In genomic region chrX:100556026-100556425, GRCm38 (mm10) we compare ENCODE assay signal across 39 mouse cellular contexts. TPM values are rescaled to one million over a fixed set of nuclear protein-coding genes. Genes with fewer than 3 reads are reported as not detected.
"Had no signal": no experiment of that assay in that cellular context is flagged by ENCODE, and none has a peak within 500 bp of the region (broad histone marks: within the 10 kb centered on the region; RNA-seq: fewer than 3 reads in every experiment).

No protein-coding gene starts in this region.

- H3K4me2 ChIP-seq: embryonic facial prominence, embryonic 12.5 days; embryonic facial prominence, embryonic 13.5 days; embryonic facial prominence, embryonic 15.5 days; forebrain, embryonic 12.5 days; forebrain, embryonic 13.5 days; forebrain, embryonic 15.5 days had no signal

- ATAC-seq: forebrain, embryonic 13.5 days; forebrain, embryonic 14.5 days; forebrain, embryonic 15.5 days; forebrain, embryonic 16.5 days; forebrain, postnatal 0 days had no signal

- H3K27ac ChIP-seq: embryonic facial prominence, embryonic 12.5 days; embryonic facial prominence, embryonic 13.5 days; embryonic facial prominence, embryonic 15.5 days; forebrain, embryonic 10.5 days; forebrain, embryonic 12.5 days; forebrain, embryonic 13.5 days; forebrain, embryonic 15.5 days; gastrocnemius, adult 2 months; heart, adult 2 months had no signal

- DNase-seq: cerebellum, adult 2 months; cerebellum, adult 8-10 months; cerebellum, adult 9-10 months; cerebellum, adult 9-11 months; cerebellum, postnatal 10 days; cerebellum, postnatal 14 days; cerebellum, postnatal 25 days; cerebellum, postnatal 36 days; embryo, embryonic 11 days; forebrain, postnatal 0 days; gastrocnemius, adult 2 months; gastrocnemius, postnatal 10 days; gastrocnemius, postnatal 14 days; gastrocnemius, postnatal 25 days; gastrocnemius, postnatal 36 days; heart, adult 11 months; heart, adult 18-20 months; heart, adult 2 months had no signal

- H3K4me3 ChIP-seq: embryonic facial prominence, embryonic 12.5 days; embryonic facial prominence, embryonic 13.5 days; embryonic facial prominence, embryonic 15.5 days; erythroblast, embryonic 14.5 days; forebrain, embryonic 10.5 days; forebrain, embryonic 12.5 days; forebrain, embryonic 13.5 days; forebrain, embryonic 15.5 days; gastrocnemius, adult 2 months; heart, adult 2 months had no signal

- H3K27me3 ChIP-seq: embryonic facial prominence, embryonic 12.5 days; forebrain, embryonic 15.5 days had no signal

- H3K9me3 ChIP-seq: embryonic facial prominence, embryonic 12.5 days; embryonic facial prominence, embryonic 13.5 days; embryonic facial prominence, embryonic 15.5 days; forebrain, embryonic 10.5 days; forebrain, embryonic 12.5 days; forebrain, embryonic 13.5 days; forebrain, embryonic 15.5 days had no signal

- H3K4me1 ChIP-seq: embryonic facial prominence, embryonic 12.5 days; embryonic facial prominence, embryonic 13.5 days; embryonic facial prominence, embryonic 15.5 days; forebrain, embryonic 10.5 days; forebrain, embryonic 12.5 days; forebrain, embryonic 13.5 days; forebrain, embryonic 15.5 days had no signal

- H3K36me3 ChIP-seq: embryonic facial prominence, embryonic 12.5 days; embryonic facial prominence, embryonic 13.5 days; embryonic facial prominence, embryonic 15.5 days; forebrain, embryonic 10.5 days; forebrain, embryonic 12.5 days; forebrain, embryonic 15.5 days had no signal

- H3K9ac ChIP-seq: embryonic facial prominence, embryonic 12.5 days; embryonic facial prominence, embryonic 13.5 days; embryonic facial prominence, embryonic 15.5 days; forebrain, embryonic 12.5 days; forebrain, embryonic 13.5 days; forebrain, embryonic 15.5 days; forebrain, postnatal 0 days had no signal

RNA-seq across cellular contexts. Expression of gene Awat1, which starts 16.0 kb away (rescaled TPM):
- total RNA-seq: common myeloid progenitor, adult 5-6 weeks; forebrain, postnatal 0 days; gastrocnemius, adult 18-20 months; gastrocnemius, adult 2 months; gastrocnemius, adult 8-10 months; gastrocnemius, postnatal 10 days; gastrocnemius, postnatal 14 days; gastrocnemius, postnatal 25 days; gastrocnemius, postnatal 36 days; gastrocnemius, postnatal 4 days; heart, adult 18-20 months; heart, adult 2 months; heart, adult 8-10 months had no signal
- polyA plus RNA-seq: cerebellum, adult 2 months; cortical plate, adult 2 months; embryonic facial prominence, embryonic 11.5 days; embryonic facial prominence, embryonic 12.5 days; embryonic facial prominence, embryonic 13.5 days; embryonic facial prominence, embryonic 14.5 days; embryonic facial prominence, embryonic 15.5 days; erythroblast, embryonic 14.5 days; forebrain, embryonic 10.5 days; forebrain, embryonic 11.5 days; forebrain, embryonic 12.5 days; forebrain, embryonic 13.5 days; forebrain, embryonic 14.5 days; forebrain, embryonic 15.5 days; forebrain, embryonic 16.5 days; forebrain, postnatal 0 days; frontal cortex, adult 2 months; gonadal fat pad, adult 2 months; heart, adult 2 months had no signal

RNA-seq across cellular contexts. Expression of gene Dgat2l6, which starts 31.4 kb away (rescaled TPM):
- total RNA-seq: common myeloid progenitor, adult 5-6 weeks; forebrain, postnatal 0 days; heart, adult 18-20 months; heart, adult 2 months; heart, adult 8-10 months had no signal
- polyA plus RNA-seq: cerebellum, adult 2 months; embryonic facial prominence, embryonic 11.5 days; embryonic facial prominence, embryonic 12.5 days; embryonic facial prominence, embryonic 13.5 days; embryonic facial prominence, embryonic 14.5 days; embryonic facial prominence, embryonic 15.5 days; erythroblast, embryonic 14.5 days; forebrain, embryonic 10.5 days; forebrain, embryonic 11.5 days; forebrain, embryonic 12.5 days; forebrain, embryonic 13.5 days; forebrain, embryonic 14.5 days; forebrain, embryonic 15.5 days; forebrain, embryonic 16.5 days; forebrain, postnatal 0 days; gonadal fat pad, adult 2 months; heart, adult 2 months had no signal

RNA-seq across cellular contexts. Expression of gene P2ry4, which starts 38.6 kb away (rescaled TPM):
- total RNA-seq: common myeloid progenitor, adult 5-6 weeks; forebrain, postnatal 0 days; gastrocnemius, adult 8-10 months; gastrocnemius, postnatal 14 days; gastrocnemius, postnatal 25 days; gastrocnemius, postnatal 36 days; gastrocnemius, postnatal 4 days; heart, adult 18-20 months; heart, adult 2 months; heart, adult 8-10 months had no signal
- polyA plus RNA-seq: embryonic facial prominence, embryonic 11.5 days; embryonic facial prominence, embryonic 12.5 days; embryonic facial prominence, embryonic 13.5 days; erythroblast, embryonic 14.5 days; forebrain, embryonic 10.5 days; forebrain, embryonic 11.5 days; forebrain, embryonic 12.5 days; forebrain, embryonic 13.5 days; forebrain, embryonic 14.5 days; forebrain, embryonic 15.5 days; forebrain, embryonic 16.5 days; forebrain, postnatal 0 days; heart, adult 2 months had no signal

RNA-seq across cellular contexts. Expression of gene Arr3, which starts 49.3 kb away (rescaled TPM):
- total RNA-seq: common myeloid progenitor, adult 5-6 weeks; forebrain, postnatal 0 days; gastrocnemius, adult 18-20 months; gastrocnemius, adult 2 months; gastrocnemius, adult 8-10 months; gastrocnemius, postnatal 10 days; gastrocnemius, postnatal 14 days; gastrocnemius, postnatal 25 days; gastrocnemius, postnatal 36 days; gastrocnemius, postnatal 4 days; heart, adult 18-20 months; heart, adult 2 months; heart, adult 8-10 months had no signal
- polyA plus RNA-seq: cerebellum, adult 2 months; embryonic facial prominence, embryonic 11.5 days; embryonic facial prominence, embryonic 12.5 days; embryonic facial prominence, embryonic 13.5 days; embryonic facial prominence, embryonic 14.5 days; embryonic facial prominence, embryonic 15.5 days; erythroblast, embryonic 14.5 days; forebrain, embryonic 10.5 days; forebrain, embryonic 11.5 days; forebrain, embryonic 12.5 days; forebrain, embryonic 13.5 days; forebrain, embryonic 14.5 days; forebrain, embryonic 16.5 days; gonadal fat pad, adult 2 months; heart, adult 2 months had no signal
